Mouse (Mus musculus) liver, postnatal 0 days (tissue): ENCODE results near the gene Rgs9.

Experiments used
- CTCF ChIP-seq: sonication (generic); IDR thresholded peaks from 2 replicates; pipeline ENCODE4 v1.5.1; 2016; ENCODE audit warnings: antibody characterized with exemption, low read depth
- EP300 ChIP-seq: IDR thresholded peaks from 2 replicates; pipeline ENCODE4 v1.6.1; 2016; ENCODE audit warnings: antibody characterized with exemption, low read depth, mild to moderate bottlenecking

- TF ChIP-seq CTCF (no peak), EP300 (no peak)
Observed at GRCm38 (mm10) chr11:109257824-109258223, 40.1 kb downstream of the Rgs9 start.
